Mouse (Mus musculus): ENCODE measurements around the gene Mau2. TPM values are rescaled to one million over a fixed set of nuclear protein-coding genes. Genes with fewer than 3 reads are reported as not detected.
A peak's percentile ranks its signal among the peaks of the same experiment; 100 is the strongest.
"Not testable (repeated sequence)": the region's sequence is repeated elsewhere in the genome, so short reads cannot be mapped to it uniquely, and the experiment has no call there.

Gene Mau2
- polyA plus RNA-seq, 1 experiment from 2014 or later = 33.8 TPM

DNA sequence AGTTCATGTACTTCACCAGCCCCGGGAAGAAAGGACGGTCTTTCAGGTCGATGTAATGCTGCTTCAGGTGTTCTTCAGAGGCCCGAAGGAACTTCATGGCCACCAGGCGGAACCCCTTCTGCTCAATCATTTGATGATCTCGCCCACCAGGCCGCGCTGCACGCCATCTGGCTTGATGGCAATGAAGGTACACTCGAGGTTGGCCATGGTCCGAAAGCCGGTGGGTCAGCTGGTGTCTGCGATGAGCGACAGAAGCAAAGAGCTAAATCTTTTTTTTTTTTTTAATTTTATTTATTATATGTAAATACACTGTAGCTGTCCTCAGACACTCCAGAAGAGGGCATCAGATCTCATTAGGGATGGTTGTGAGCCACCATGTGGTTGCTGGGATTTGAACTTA is 31.7 kb downstream of the Mau2 start:
- 0 out of 2 replicates have a peak, but pooled peaks have one; percentile 2 for TF ChIP-seq CTCF (IDR thresholded peaks at IDR 0.05; ENCODE audit: low read depth)
- H3K9me3 ChIP-seq (replicated peaks; ENCODE audit: low read length); H3K4me3 ChIP-seq (replicated peaks; ENCODE audit: low read depth, low read length); H3K9ac ChIP-seq (ENCODE audit: low read depth, low read length); H3K27ac ChIP-seq; H3K36me3 ChIP-seq (ENCODE audit: insufficient read depth, low read length); DNase-seq (ENCODE audit: low spot score); ATAC-seq (replicated peaks; ENCODE audit: low FRiP score, low read depth); H3K4me2 ChIP-seq (ENCODE audit: low read length); H3K27me3 ChIP-seq (ENCODE audit: insufficient read depth, low read length); H3K4me1 ChIP-seq (replicated peaks; ENCODE audit: insufficient read depth, low read length): not testable (repeated sequence)
- WGBS = 93% methylated on average over 14 of the region's 14 CpGs

DNA sequence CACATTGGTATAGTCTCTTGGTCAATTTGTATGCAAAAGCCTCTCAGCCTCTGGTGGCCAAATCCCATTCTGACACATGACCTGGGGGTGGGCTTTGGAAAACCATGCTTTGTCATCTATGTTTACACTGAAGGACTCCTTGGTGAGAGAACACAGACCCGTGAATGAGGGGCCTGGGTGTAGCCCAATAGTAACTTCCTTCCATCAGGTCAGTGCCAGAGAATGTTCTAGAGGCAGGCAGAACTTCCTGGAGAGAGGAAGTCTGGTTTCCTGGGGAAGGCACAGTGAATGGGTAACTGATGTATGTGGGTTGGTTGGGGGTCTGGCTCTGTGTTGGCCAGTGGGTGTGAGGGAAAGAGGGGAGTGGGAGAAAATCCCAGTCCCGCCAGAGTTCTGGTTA is 37.4 kb downstream of the Mau2 start:
- 48% methylated on average over 2 of the region's 2 CpGs for WGBS
- no peak for TF ChIP-seq CTCF (IDR thresholded peaks at IDR 0.05; ENCODE audit: low read depth)
- H3K4me2 ChIP-seq (ENCODE audit: low read length) = no peak overlapping the region
- H3K27me3 ChIP-seq (ENCODE audit: insufficient read depth, low read length) = no peaks in the 10 kb centered on the region
- H3K4me3 ChIP-seq (replicated peaks; ENCODE audit: low read depth, low read length) = no peak overlapping the region
- ATAC-seq (replicated peaks; ENCODE audit: low FRiP score, low read depth) = no peak
- H3K9me3 ChIP-seq (replicated peaks; ENCODE audit: low read length) = no peaks in the 10 kb centered on the region
- DNase-seq (ENCODE audit: low spot score) = peak; percentile 49
- no peak overlapping the region for H3K27ac ChIP-seq
- no peak overlapping the region for H3K9ac ChIP-seq (ENCODE audit: low read depth, low read length)
- no peaks in the 10 kb centered on the region for H3K4me1 ChIP-seq (replicated peaks; ENCODE audit: insufficient read depth, low read length)
- H3K36me3 ChIP-seq (ENCODE audit: insufficient read depth, low read length) = no peaks in the 10 kb centered on the region

DNA sequence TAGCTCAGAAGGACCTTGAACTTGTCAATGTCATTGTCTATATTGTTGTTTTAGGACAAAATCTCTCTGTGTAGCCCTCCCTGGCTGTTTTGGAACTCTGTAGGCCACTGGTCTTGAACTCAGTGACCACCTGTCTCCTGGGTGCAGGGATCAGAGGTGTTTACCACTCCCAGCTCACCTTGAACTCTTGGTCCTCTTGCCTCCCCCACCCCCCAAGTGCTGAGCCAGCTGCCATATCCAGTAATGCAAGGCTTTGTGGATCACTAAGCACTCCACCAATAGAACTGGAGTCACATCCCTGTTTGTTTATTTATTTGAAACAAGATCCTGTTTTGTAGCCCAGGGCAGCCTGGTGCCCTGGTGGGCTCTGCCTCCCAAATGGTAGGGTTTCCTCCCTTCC is 38.2 kb downstream of the Mau2 start:
- ATAC-seq (replicated peaks; ENCODE audit: low FRiP score, low read depth) (no peak), DNase-seq (ENCODE audit: low spot score) (no peak)

DNA sequence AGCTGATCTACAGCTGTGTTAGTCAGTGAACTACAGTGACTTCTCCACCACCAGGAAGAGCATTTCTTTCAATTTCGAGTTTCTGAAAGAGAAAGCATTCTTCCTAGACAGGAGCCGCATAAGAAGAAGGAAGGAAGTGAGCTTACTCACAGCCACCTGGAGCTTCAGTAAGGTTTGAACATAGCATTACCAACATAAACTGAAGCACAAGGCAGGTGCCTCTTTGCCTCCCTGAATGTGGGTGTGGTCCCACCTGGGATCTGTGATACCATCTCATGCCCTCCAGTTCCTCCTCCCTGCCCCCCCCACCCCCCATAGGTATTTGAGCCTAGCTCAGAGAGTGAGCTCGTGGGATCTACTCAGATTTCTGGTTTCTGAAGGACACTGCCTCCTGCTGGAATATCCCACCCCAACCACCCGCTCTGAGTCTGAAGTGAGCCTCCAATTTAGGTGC is 39.3 kb downstream of the Mau2 start:
- Histone ChIP-seq H3K27ac (no peak overlapping the region), H3K9ac (ENCODE audit: low read depth, low read length) (no peak overlapping the region)

More for the DNA sequence above, 38.2 kb downstream of the Mau2 start:
- Histone ChIP-seq H3K27me3 (ENCODE audit: insufficient read depth, low read length) (no peaks in the 10 kb centered on the region), H3K27ac (no peak overlapping the region), H3K9ac (ENCODE audit: low read depth, low read length) (no peak overlapping the region), H3K9me3 (replicated peaks; ENCODE audit: low read length) (no peaks in the 10 kb centered on the region), H3K4me1 (replicated peaks; ENCODE audit: insufficient read depth, low read length) (no peaks in the 10 kb centered on the region), H3K36me3 (ENCODE audit: insufficient read depth, low read length) (no peaks in the 10 kb centered on the region), H3K4me2 (ENCODE audit: low read length) (no peak overlapping the region), H3K4me3 (replicated peaks; ENCODE audit: low read depth, low read length) (no peak overlapping the region)
- TF ChIP-seq CTCF (IDR thresholded peaks at IDR 0.05; ENCODE audit: low read depth) = no peak

DNA sequence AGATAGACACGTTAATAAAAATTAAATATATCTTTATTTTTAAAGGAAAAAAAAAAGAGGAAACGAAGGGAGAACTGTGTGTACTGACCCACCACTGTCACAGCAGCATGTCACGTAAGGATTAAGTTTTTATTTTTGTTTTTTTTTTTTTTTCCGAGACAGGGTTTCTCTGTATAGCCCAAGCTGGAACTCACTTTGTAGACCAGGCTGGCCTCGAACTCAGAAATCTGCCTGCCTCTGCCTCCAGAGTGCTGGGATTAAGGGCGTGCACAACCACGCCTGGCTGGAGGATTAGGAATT is 40.7 kb downstream of the Mau2 start:
- H3K4me1 ChIP-seq (replicated peaks; ENCODE audit: insufficient read depth, low read length); H3K36me3 ChIP-seq (ENCODE audit: insufficient read depth, low read length); H3K9me3 ChIP-seq (replicated peaks; ENCODE audit: low read length); DNase-seq (ENCODE audit: low spot score); H3K27me3 ChIP-seq (ENCODE audit: insufficient read depth, low read length); ATAC-seq (replicated peaks; ENCODE audit: low FRiP score, low read depth); H3K9ac ChIP-seq (ENCODE audit: low read depth, low read length): not testable (repeated sequence)
- Histone ChIP-seq H3K27ac (peak overlapping the region; percentile 79; the same call in 1 of the 2 replicates), H3K4me3 (replicated peaks; ENCODE audit: low read depth, low read length) (0 out of 2 replicates have a peak overlapping the region, but pooled peaks have one; percentile 18), H3K4me2 (ENCODE audit: low read length) (peak overlapping the region; percentile 55)
- 49% methylated on average over 7 of the region's 7 CpGs for WGBS

More for the DNA sequence above, 39.3 kb downstream of the Mau2 start:
- H3K27me3 ChIP-seq (ENCODE audit: insufficient read depth, low read length) = no peaks in the 10 kb centered on the region
- no peaks in the 10 kb centered on the region for H3K4me1 ChIP-seq (replicated peaks; ENCODE audit: insufficient read depth, low read length)
- H3K9me3 ChIP-seq (replicated peaks; ENCODE audit: low read length) = no peaks in the 10 kb centered on the region
- ATAC-seq (replicated peaks; ENCODE audit: low FRiP score, low read depth) = no peak
- DNase-seq (ENCODE audit: low spot score) = no peak
- H3K4me3 ChIP-seq (replicated peaks; ENCODE audit: low read depth, low read length) = no peak overlapping the region
- H3K4me2 ChIP-seq (ENCODE audit: low read length) = no peak overlapping the region
- peak; percentile 43; the same call in 1 of the 2 replicates for TF ChIP-seq CTCF (IDR thresholded peaks at IDR 0.05; ENCODE audit: low read depth)
- H3K36me3 ChIP-seq (ENCODE audit: insufficient read depth, low read length) = no peaks in the 10 kb centered on the region
- 63% methylated on average over 4 of the region's 4 CpGs for WGBS

DNA sequence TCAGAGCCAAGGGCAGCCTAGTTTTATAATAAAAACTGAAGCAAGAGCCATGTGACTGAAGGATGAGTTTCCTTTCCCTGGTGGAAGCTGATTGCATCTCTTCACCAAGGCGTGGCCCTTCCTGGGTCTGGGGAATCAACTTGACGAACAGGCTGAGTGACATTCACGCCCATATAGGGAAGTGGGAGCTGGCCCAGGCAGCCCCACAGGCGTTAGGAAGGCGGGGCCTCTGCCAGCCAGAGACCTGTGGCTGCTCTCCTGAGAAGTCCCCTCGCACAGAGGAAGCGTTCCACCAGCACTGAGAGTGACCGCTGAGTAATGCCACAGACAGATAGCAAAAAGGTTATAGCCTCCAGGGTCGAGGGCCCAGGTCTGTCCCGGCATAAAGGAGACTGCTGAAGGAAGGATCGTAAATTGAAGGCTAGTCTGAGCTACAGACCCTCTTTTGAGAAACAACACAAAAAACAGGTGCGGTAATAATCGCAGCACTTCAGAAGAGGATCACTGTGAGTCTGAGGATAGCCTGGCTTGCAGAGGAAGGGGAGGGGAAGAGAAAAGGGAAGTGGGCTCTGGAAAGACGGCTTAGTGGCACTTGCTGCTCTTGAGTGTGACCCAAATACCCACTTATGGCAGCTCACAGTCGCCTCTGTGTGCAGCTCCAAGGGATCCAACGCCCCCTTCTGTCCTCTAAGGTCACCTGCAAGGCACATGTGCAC is 41.2 kb downstream of the Mau2 start:
- peak; percentile 18; the same call in 1 of the 2 replicates for ATAC-seq (replicated peaks; ENCODE audit: low FRiP score, low read depth)
- peak overlapping the region; percentile 79 for H3K27ac ChIP-seq
- H3K9ac ChIP-seq (ENCODE audit: low read depth, low read length) = peak overlapping the region; percentile 46; the same call in 1 of the 2 replicates
- H3K4me3 ChIP-seq (replicated peaks; ENCODE audit: low read depth, low read length) = 0 out of 2 replicates have a peak overlapping the region, but pooled peaks have one; percentile 18
- peak; percentile 73 for TF ChIP-seq CTCF (IDR thresholded peaks at IDR 0.05; ENCODE audit: low read depth)
- peak overlapping the region; percentile 55 for H3K4me2 ChIP-seq (ENCODE audit: low read length)
- no peaks in the 10 kb centered on the region for H3K36me3 ChIP-seq (ENCODE audit: insufficient read depth, low read length)
- peak; percentile 66 for DNase-seq (ENCODE audit: low spot score)
- H3K9me3 ChIP-seq (replicated peaks; ENCODE audit: low read length) = no peaks in the 10 kb centered on the region
- no peaks in the 10 kb centered on the region for H3K27me3 ChIP-seq (ENCODE audit: insufficient read depth, low read length)
- no peaks in the 10 kb centered on the region; the same call in 1 of the 2 replicates for H3K4me1 ChIP-seq (replicated peaks; ENCODE audit: insufficient read depth, low read length)
- WGBS = 2% methylated on average over 16 of the region's 16 CpGs
